8 mouse cellular contexts compared by ENCODE assay signal in genomic region chr12:111713880-111714279, GRCm38 (mm10). TPM values are rescaled to one million over a fixed set of nuclear protein-coding genes. Genes with fewer than 3 reads are reported as not detected.
DNase-seq lines count a peak whose midpoint lies in the region; ATAC-seq and TF ChIP-seq lines count a peak whose summit lies in the region.
"Not testable (repeated sequence)": the region's sequence is repeated elsewhere in the genome, so short reads cannot be mapped to it uniquely, and the experiment has no call there.

No protein-coding gene starts in this region.

- intact Hi-C loops in gastrocnemius, adult 2 months (cut with DNase I) = loop anchor here (5.0 kb wide), 1 partner anchor 37 kb away; the partner anchor contains the start of gene Trmt61a

- WGBS in embryonic facial prominence, embryonic 14.5 days = 79% methylated on average over 6 of the region's 6 CpGs
- 81% methylated on average over 6 of the region's 6 CpGs for WGBS in hindbrain, embryonic 12.5 days
- WGBS in kidney, embryonic 15.5 days = 75% methylated on average over 6 of the region's 6 CpGs
- WGBS in liver, embryonic 12.5 days (ENCODE audit: insufficient replicate concordance) = 63% methylated on average over 6 of the region's 6 CpGs
- 85% methylated on average over 6 of the region's 6 CpGs for WGBS in midbrain, embryonic 10.5 days
- 85% methylated on average over 6 of the region's 6 CpGs for WGBS in neural tube, embryonic 14.5 days

- H3K4me3 ChIP-seq in G1E (ENCODE audit: low read depth, low read length) = peak overlapping the region; percentile 85
- H3K4me3 ChIP-seq in embryonic facial prominence, embryonic 14.5 days (ENCODE audit: low read depth, low read length) = peak overlapping the region; percentile 71
- H3K4me3 ChIP-seq in gastrocnemius, adult 2 months = peak overlapping the region; percentile 85
- peak overlapping the region; percentile 100 for H3K4me3 ChIP-seq in hindbrain, embryonic 12.5 days
- H3K4me3 ChIP-seq in kidney, embryonic 15.5 days (replicated peaks) = peak overlapping the region; percentile 99
- peak overlapping the region; percentile 97 for H3K4me3 ChIP-seq in liver, embryonic 12.5 days
- H3K4me3 ChIP-seq in midbrain, embryonic 10.5 days = peak overlapping the region; percentile 99
- peak overlapping the region; percentile 90 for H3K4me3 ChIP-seq in neural tube, embryonic 14.5 days (ENCODE audit: low read depth, low read length)

- H3K36me3 ChIP-seq in G1E (replicated peaks) = peaks cover 61% of the 10 kb centered on the region
- H3K36me3 ChIP-seq in embryonic facial prominence, embryonic 14.5 days (ENCODE audit: control insufficient read depth, insufficient read depth, low read length) = peaks cover 30% of the 10 kb centered on the region
- peaks cover 30% of the 10 kb centered on the region for H3K36me3 ChIP-seq in hindbrain, embryonic 12.5 days
- H3K36me3 ChIP-seq in kidney, embryonic 15.5 days = peaks cover 35% of the 10 kb centered on the region
- peaks cover 38% of the 10 kb centered on the region for H3K36me3 ChIP-seq in liver, embryonic 12.5 days
- H3K36me3 ChIP-seq in midbrain, embryonic 10.5 days = peaks cover 48% of the 10 kb centered on the region
- H3K36me3 ChIP-seq in neural tube, embryonic 14.5 days (ENCODE audit: control insufficient read depth, insufficient read depth, low read length) = peaks cover 19% of the 10 kb centered on the region

- H3K9me3 ChIP-seq in G1E (replicated peaks); embryonic facial prominence, embryonic 14.5 days (ENCODE audit: control insufficient read depth, low read length); hindbrain, embryonic 12.5 days (replicated peaks); kidney, embryonic 15.5 days (replicated peaks); liver, embryonic 12.5 days (replicated peaks); midbrain, embryonic 10.5 days (replicated peaks); neural tube, embryonic 14.5 days (ENCODE audit: control insufficient read depth, low read length): not testable (repeated sequence)

- peak overlapping the region; percentile 78 for H3K4me2 ChIP-seq in embryonic facial prominence, embryonic 14.5 days (ENCODE audit: low read depth, low read length)
- H3K4me2 ChIP-seq in hindbrain, embryonic 12.5 days (replicated peaks) = peak overlapping the region; percentile 75
- H3K4me2 ChIP-seq in kidney, embryonic 15.5 days = peak overlapping the region; percentile 73
- peak overlapping the region; percentile 96 for H3K4me2 ChIP-seq in liver, embryonic 12.5 days
- H3K4me2 ChIP-seq in neural tube, embryonic 14.5 days (ENCODE audit: low read depth, low read length) = peak overlapping the region; percentile 97

- not testable (repeated sequence) for H3K9ac ChIP-seq in embryonic facial prominence, embryonic 14.5 days (ENCODE audit: low read depth, low read length); hindbrain, embryonic 12.5 days; kidney, embryonic 15.5 days; neural tube, embryonic 14.5 days (replicated peaks; ENCODE audit: low read depth, low read length)
- H3K9ac ChIP-seq in liver, embryonic 12.5 days = peak overlapping the region; percentile 97

- not testable (repeated sequence) for DNase-seq in G1E (ENCODE audit: low spot score); embryonic facial prominence, embryonic 14.5 days (ENCODE audit: low spot score); midbrain, embryonic 10.5 days (ENCODE audit: low spot score)
- DNase-seq in gastrocnemius, adult 2 months = peak; percentile 7

- H3K27ac ChIP-seq in embryonic facial prominence, embryonic 14.5 days (replicated peaks; ENCODE audit: low read depth, low read length); gastrocnemius, adult 2 months; hindbrain, embryonic 12.5 days; kidney, embryonic 15.5 days; liver, embryonic 12.5 days; neural tube, embryonic 14.5 days (ENCODE audit: low read depth, low read length): not testable (repeated sequence)
- H3K27ac ChIP-seq in midbrain, embryonic 10.5 days (replicated peaks) = peak overlapping the region; percentile 96; the same call in 1 of the 2 replicates

- not testable (repeated sequence) for TF ChIP-seq CTCF in G1E (IDR thresholded peaks at IDR 0.05; ENCODE audit: low read depth, low read length); gastrocnemius, adult 2 months (IDR thresholded peaks at IDR 0.05)

- peaks cover 50% of the 10 kb centered on the region for H3K4me1 ChIP-seq in G1E (ENCODE audit: insufficient read depth, low read depth, low read length)
- H3K4me1 ChIP-seq in embryonic facial prominence, embryonic 14.5 days (ENCODE audit: control insufficient read depth, insufficient read depth, low read length) = peaks cover 12% of the 10 kb centered on the region
- peaks cover 31% of the 10 kb centered on the region for H3K4me1 ChIP-seq in hindbrain, embryonic 12.5 days
- peaks cover 37% of the 10 kb centered on the region for H3K4me1 ChIP-seq in kidney, embryonic 15.5 days
- H3K4me1 ChIP-seq in liver, embryonic 12.5 days = peaks cover 42% of the 10 kb centered on the region
- peaks cover 31% of the 10 kb centered on the region for H3K4me1 ChIP-seq in midbrain, embryonic 10.5 days
- peaks cover 12% of the 10 kb centered on the region; the same call in 1 of the 2 replicates for H3K4me1 ChIP-seq in neural tube, embryonic 14.5 days (ENCODE audit: control insufficient read depth, insufficient read depth, low read length)

- H3K27me3 ChIP-seq in G1E (ENCODE audit: insufficient read depth, low read length); embryonic facial prominence, embryonic 14.5 days (replicated peaks; ENCODE audit: control insufficient read depth, insufficient read depth, low read length); hindbrain, embryonic 12.5 days; kidney, embryonic 15.5 days; liver, embryonic 12.5 days (replicated peaks); midbrain, embryonic 10.5 days (ENCODE audit: low read depth, poor library complexity, severe bottlenecking); neural tube, embryonic 14.5 days (ENCODE audit: control insufficient read depth, insufficient read depth, low read length): not testable (repeated sequence)

- ATAC-seq in G1E (ENCODE audit: extremely low read depth, insufficient number of reproducible peaks, low FRiP score, poor library complexity, severe bottlenecking); embryonic facial prominence, embryonic 14.5 days (ENCODE audit: low read depth); hindbrain, embryonic 12.5 days (ENCODE audit: low FRiP score); kidney, embryonic 15.5 days (replicated peaks; ENCODE audit: low FRiP score); liver, embryonic 12.5 days; neural tube, embryonic 14.5 days (ENCODE audit: low read depth): not testable (repeated sequence)

RNA-seq across cellular contexts. Expression of gene Apopt1, which starts 0.8 kb away (rescaled TPM):
- 109 and 121 TPM in 2 replicates for total RNA-seq in G1E (2014; fragmentation: Nextera tagmentation)
- 68.7 and 71.4 TPM in 2 replicates for total RNA-seq in G1E (2017)
- polyA plus RNA-seq in G1E (2012) = 315 and 317 TPM in 2 replicates
- 46.6 and 48.0 TPM in 2 replicates for polyA plus RNA-seq in embryonic facial prominence, embryonic 14.5 days (2014; fragmentation: Nextera tagmentation; extraction: Ambion mirVana)
- total RNA-seq in gastrocnemius, adult 2 months (2021) = 10 to 100 TPM; 37.4 to 46.7 TPM
- 49.9 and 54.0 TPM in 2 replicates for polyA plus RNA-seq in hindbrain, embryonic 12.5 days (2016; fragmentation: Nextera tagmentation; extraction: Ambion mirVana)
- 53.5 and 57.4 TPM in 2 replicates for polyA plus RNA-seq in kidney, embryonic 15.5 days (2015; fragmentation: Nextera tagmentation; extraction: Ambion mirVana)
- 36.3 and 36.5 TPM in 2 replicates for polyA plus RNA-seq in liver, embryonic 12.5 days (2016; fragmentation: Nextera tagmentation; extraction: Ambion mirVana)
- polyA plus RNA-seq in midbrain, embryonic 10.5 days (2016; fragmentation: Nextera tagmentation; extraction: Ambion mirVana) = 59.8 and 59.9 TPM in 2 replicates
- 65.7 and 69.6 TPM in 2 replicates for polyA plus RNA-seq in neural tube, embryonic 14.5 days (2014; fragmentation: Nextera tagmentation; extraction: Ambion mirVana)

RNA-seq across cellular contexts. Expression of gene Bag5, which starts 0.8 kb away (rescaled TPM):
- total RNA-seq in G1E (2014; fragmentation: Nextera tagmentation) = 32.4 and 37.4 TPM in 2 replicates
- 48.5 and 52.8 TPM in 2 replicates for total RNA-seq in G1E (2017)
- polyA plus RNA-seq in G1E (2012) = 18.2 and 20.3 TPM in 2 replicates
- polyA plus RNA-seq in embryonic facial prominence, embryonic 14.5 days (2014; fragmentation: Nextera tagmentation; extraction: Ambion mirVana) = 59.0 and 61.5 TPM in 2 replicates
- total RNA-seq in gastrocnemius, adult 2 months (2021) = 10 to 100 TPM; 14.7 to 19.2 TPM
- polyA plus RNA-seq in hindbrain, embryonic 12.5 days (2016; fragmentation: Nextera tagmentation; extraction: Ambion mirVana) = 60.4 and 62.3 TPM in 2 replicates
- polyA plus RNA-seq in kidney, embryonic 15.5 days (2015; fragmentation: Nextera tagmentation; extraction: Ambion mirVana) = 51.4 and 53.6 TPM in 2 replicates
- 28.4 and 28.5 TPM in 2 replicates for polyA plus RNA-seq in liver, embryonic 12.5 days (2016; fragmentation: Nextera tagmentation; extraction: Ambion mirVana)
- polyA plus RNA-seq in midbrain, embryonic 10.5 days (2016; fragmentation: Nextera tagmentation; extraction: Ambion mirVana) = 57.2 and 62.0 TPM in 2 replicates
- polyA plus RNA-seq in neural tube, embryonic 14.5 days (2014; fragmentation: Nextera tagmentation; extraction: Ambion mirVana) = 68.1 and 71.8 TPM in 2 replicates

RNA-seq across cellular contexts. Expression of gene Trmt61a, which starts 36.0 kb away (rescaled TPM):
- total RNA-seq in G1E (2014; fragmentation: Nextera tagmentation) = 11.1 and 13.3 TPM in 2 replicates
- total RNA-seq in G1E (2017) = 9.3 and 10.0 TPM in 2 replicates
- 32.5 and 39.8 TPM in 2 replicates for polyA plus RNA-seq in G1E (2012)
- 5.8 and 7.9 TPM in 2 replicates for polyA plus RNA-seq in embryonic facial prominence, embryonic 14.5 days (2014; fragmentation: Nextera tagmentation; extraction: Ambion mirVana)
- total RNA-seq in gastrocnemius, adult 2 months (2021) = 1 to 10 TPM; 3.1 to 3.8 TPM
- polyA plus RNA-seq in hindbrain, embryonic 12.5 days (2016; fragmentation: Nextera tagmentation; extraction: Ambion mirVana) = 10.7 and 10.8 TPM in 2 replicates
- polyA plus RNA-seq in kidney, embryonic 15.5 days (2015; fragmentation: Nextera tagmentation; extraction: Ambion mirVana) = 10.7 and 12.8 TPM in 2 replicates
- 19.4 and 20.9 TPM in 2 replicates for polyA plus RNA-seq in liver, embryonic 12.5 days (2016; fragmentation: Nextera tagmentation; extraction: Ambion mirVana)
- polyA plus RNA-seq in midbrain, embryonic 10.5 days (2016; fragmentation: Nextera tagmentation; extraction: Ambion mirVana) = 18.4 and 18.7 TPM in 2 replicates
- polyA plus RNA-seq in neural tube, embryonic 14.5 days (2014; fragmentation: Nextera tagmentation; extraction: Ambion mirVana) = 4.3 and 5.0 TPM in 2 replicates

RNA-seq across cellular contexts. Expression of gene Ckb, which starts 41.7 kb away (rescaled TPM):
- total RNA-seq in G1E (2014; fragmentation: Nextera tagmentation) (0.83 TPM in 1 of 2 replicates, not detected in the other), G1E (2017) (0.11 TPM in 1 of 2 replicates, not detected in the other)
- polyA plus RNA-seq in G1E (2012) = not detected in 2 replicates
- 206 and 208 TPM in 2 replicates for polyA plus RNA-seq in embryonic facial prominence, embryonic 14.5 days (2014; fragmentation: Nextera tagmentation; extraction: Ambion mirVana)
- total RNA-seq in gastrocnemius, adult 2 months (2021) = 10 to 100 TPM in 1 of 2 experiments, 1 to 10 TPM in 1; 6.7 to 10.8 TPM
- polyA plus RNA-seq in hindbrain, embryonic 12.5 days (2016; fragmentation: Nextera tagmentation; extraction: Ambion mirVana) = 1,558 and 1,759 TPM in 2 replicates
- 126 and 154 TPM in 2 replicates for polyA plus RNA-seq in kidney, embryonic 15.5 days (2015; fragmentation: Nextera tagmentation; extraction: Ambion mirVana)
- 54.1 and 54.6 TPM in 2 replicates for polyA plus RNA-seq in liver, embryonic 12.5 days (2016; fragmentation: Nextera tagmentation; extraction: Ambion mirVana)
- 2,837 and 3,349 TPM in 2 replicates for polyA plus RNA-seq in midbrain, embryonic 10.5 days (2016; fragmentation: Nextera tagmentation; extraction: Ambion mirVana)
- 1,430 and 1,628 TPM in 2 replicates for polyA plus RNA-seq in neural tube, embryonic 14.5 days (2014; fragmentation: Nextera tagmentation; extraction: Ambion mirVana)

RNA-seq across cellular contexts. Expression of gene Klc1, which starts 44.8 kb away (rescaled TPM):
- total RNA-seq in G1E (2014; fragmentation: Nextera tagmentation) (53.9 and 57.2 TPM in 2 replicates), G1E (2017) (68.2 and 70.6 TPM in 2 replicates)
- 65.0 and 68.9 TPM in 2 replicates for polyA plus RNA-seq in G1E (2012)
- 128 and 137 TPM in 2 replicates for polyA plus RNA-seq in embryonic facial prominence, embryonic 14.5 days (2014; fragmentation: Nextera tagmentation; extraction: Ambion mirVana)
- total RNA-seq in gastrocnemius, adult 2 months (2021) = 10 to 100 TPM; 61.5 to 75.9 TPM
- polyA plus RNA-seq in hindbrain, embryonic 12.5 days (2016; fragmentation: Nextera tagmentation; extraction: Ambion mirVana) = 430 and 446 TPM in 2 replicates
- polyA plus RNA-seq in kidney, embryonic 15.5 days (2015; fragmentation: Nextera tagmentation; extraction: Ambion mirVana) = 81.8 and 98.5 TPM in 2 replicates
- 35.6 TPM in 2 replicates for polyA plus RNA-seq in liver, embryonic 12.5 days (2016; fragmentation: Nextera tagmentation; extraction: Ambion mirVana)
- 189 and 265 TPM in 2 replicates for polyA plus RNA-seq in midbrain, embryonic 10.5 days (2016; fragmentation: Nextera tagmentation; extraction: Ambion mirVana)
- 598 and 669 TPM in 2 replicates for polyA plus RNA-seq in neural tube, embryonic 14.5 days (2014; fragmentation: Nextera tagmentation; extraction: Ambion mirVana)
